ENCODE assay signal across 9 mouse cellular contexts in genomic region chr15:101143494-101143893, GRCm38 (mm10). TPM values are rescaled to one million over a fixed set of nuclear protein-coding genes. Genes with fewer than 3 reads are reported as not detected.
DNase-seq lines count a peak whose midpoint lies in the region; ATAC-seq lines count a peak whose summit lies in the region.
"Had no signal": no experiment of that assay in that cellular context is flagged by ENCODE, and none has a peak within 500 bp of the region (broad histone marks: within the 10 kb centered on the region; RNA-seq: fewer than 3 reads in every experiment).

No protein-coding gene starts in this region.

- no peak for ATAC-seq in intestine, embryonic 15.5 days
- no peak for ATAC-seq in midbrain, embryonic 14.5 days (ENCODE audit: low FRiP score, low TSS enrichment)

- intact Hi-C loops in left cerebral cortex, postnatal 25 days (cut with DNase I), result no loop called here

- H3K36me3 ChIP-seq in intestine, embryonic 15.5 days, result no peaks in the 10 kb centered on the region
- H3K36me3 ChIP-seq in midbrain, embryonic 14.5 days (ENCODE audit: control insufficient read depth, insufficient read depth, low read length), result no peaks in the 10 kb centered on the region

- peaks cover 84% of the 10 kb centered on the region for H3K4me1 ChIP-seq in intestine, embryonic 15.5 days (replicated peaks)
- H3K4me1 ChIP-seq in midbrain, embryonic 14.5 days (ENCODE audit: control insufficient read depth, insufficient read depth, low read length), result peaks cover 24% of the 10 kb centered on the region; the same call in 1 of the 2 replicates

- no peaks in the 10 kb centered on the region for H3K27me3 ChIP-seq in intestine, embryonic 15.5 days (replicated peaks)
- H3K27me3 ChIP-seq in midbrain, embryonic 14.5 days (ENCODE audit: control insufficient read depth, insufficient read depth, low read length), result no peaks in the 10 kb centered on the region

- peak overlapping the region; percentile 59 for H3K27ac ChIP-seq in intestine, embryonic 15.5 days
- H3K27ac ChIP-seq in midbrain, embryonic 14.5 days (replicated peaks; ENCODE audit: low read depth, low read length), result no peak overlapping the region

- H3K9ac ChIP-seq in intestine, embryonic 15.5 days, result peak overlapping the region; percentile 36; the same call in 1 of the 2 replicates
- no peak overlapping the region for H3K9ac ChIP-seq in midbrain, embryonic 14.5 days (replicated peaks; ENCODE audit: low read length)

- no peaks in the 10 kb centered on the region for H3K9me3 ChIP-seq in intestine, embryonic 15.5 days
- H3K9me3 ChIP-seq in midbrain, embryonic 14.5 days (ENCODE audit: control insufficient read depth, low read length), result no peaks in the 10 kb centered on the region

- WGBS in intestine, embryonic 15.5 days, result 26% methylated on average over 8 of the region's 8 CpGs
- WGBS in midbrain, embryonic 14.5 days, result 22% methylated on average over 8 of the region's 8 CpGs

- no peak overlapping the region for H3K4me3 ChIP-seq in intestine, embryonic 15.5 days (replicated peaks)
- H3K4me3 ChIP-seq in midbrain, embryonic 14.5 days (replicated peaks; ENCODE audit: low read depth, low read length), result no peak overlapping the region

- peak overlapping the region; percentile 30 for H3K4me2 ChIP-seq in intestine, embryonic 15.5 days (replicated peaks)
- H3K4me2 ChIP-seq in midbrain, embryonic 14.5 days (ENCODE audit: low read length), result no peak overlapping the region

- DNase-seq in left cerebral cortex, postnatal 25 days (ENCODE audit: low spot score in 2 of 2), result peak; percentile 34 to 68
- no peak for DNase-seq in left cerebral cortex, adult 11 months (ENCODE audit: low spot score)
- DNase-seq in NIH3T3 (ENCODE audit: low read depth), result peak; percentile 77
- peak; percentile 82 for DNase-seq in fibroblast of lung, adult 2 months (ENCODE audit: low read depth)
- DNase-seq in lung, postnatal 10 days, result peak; percentile 41
- DNase-seq in midbrain, embryonic 14.5 days, result no peak
- no peak for DNase-seq in c-Kit-positive CD71-positive TER-119-positive erythroid progenitor cells, embryonic 14.5 days (ENCODE audit: low spot score)

RNA-seq across cellular contexts. Expression of gene Acvrl1, which starts 15.2 kb away (rescaled TPM):
- total RNA-seq in left cerebral cortex, postnatal 25 days (2021), result 10 to 100 TPM; 12.3 to 12.5 TPM
- 27.3 and 27.6 TPM in 2 replicates for polyA plus RNA-seq in intestine, embryonic 15.5 days (2015; fragmentation: Nextera tagmentation; extraction: Ambion mirVana)
- 3.3 and 4.4 TPM in 2 replicates for polyA plus RNA-seq in midbrain, embryonic 14.5 days (2014; fragmentation: Nextera tagmentation; extraction: Ambion mirVana)

RNA-seq across cellular contexts. Expression of gene Ankrd33, which starts 27.9 kb away (rescaled TPM):
- total RNA-seq in left cerebral cortex, postnatal 25 days (2021), result not detected
- not detected in 2 replicates for polyA plus RNA-seq in intestine, embryonic 15.5 days (2015; fragmentation: Nextera tagmentation; extraction: Ambion mirVana)
- polyA plus RNA-seq in midbrain, embryonic 14.5 days (2014; fragmentation: Nextera tagmentation; extraction: Ambion mirVana), result not detected in 2 replicates
- polyA plus RNA-seq: intestine, embryonic 14.5 days had no signal

RNA-seq across cellular contexts. Expression of gene Acvr1b, which starts 30.4 kb away (rescaled TPM):
- 100 to 1,000 TPM; 109 to 112 TPM for total RNA-seq in left cerebral cortex, postnatal 25 days (2021)
- polyA plus RNA-seq in intestine, embryonic 15.5 days (2015; fragmentation: Nextera tagmentation; extraction: Ambion mirVana), result 9.1 and 9.3 TPM in 2 replicates
- 30.4 and 39.0 TPM in 2 replicates for polyA plus RNA-seq in midbrain, embryonic 14.5 days (2014; fragmentation: Nextera tagmentation; extraction: Ambion mirVana)

Comparison
In these comparisons a context has a peak if more than half of its experiments do, and no peak if none do; other contexts are left out.
1. DNase-seq: peak in left cerebral cortex, postnatal 25 days (2 of 2), NIH3T3 (single experiment), fibroblast of lung, adult 2 months (single experiment) and lung, postnatal 10 days (single experiment); none in left cerebral cortex, adult 11 months (single experiment), midbrain, embryonic 14.5 days (single experiment) and c-Kit-positive CD71-positive TER-119-positive erythroid progenitor cells, embryonic 14.5 days (single experiment).